Mouse (Mus musculus) adrenal gland, adult 8-10 months (tissue): ENCODE results near the gene Kifc1. TPM values are rescaled to one million over a fixed set of nuclear protein-coding genes. Genes with fewer than 3 reads are reported as not detected.
"Not testable (repeated sequence)": the region's sequence is repeated elsewhere in the genome, so short reads cannot be mapped to it uniquely, and the experiment has no call there.

Experiments
- DNase-seq: peaks from one replicate; pipeline ENCODE4 v3.0.0; 2022
- total RNA-seq, 4 experiments: library from RNA; stranded (reverse); gene quantifications; 2 replicates each; pipeline ENCODE4 v1.2.4; 2022

The Kifc1 gene
- total RNA-seq, 4 experiments from 2014 or later: 1.7 to 3.2 (median 2.6) TPM

GRCm38 (mm10) chr17:33901653-33902052 lies 11.2 kb upstream of the Kifc1 start:
- DNase-seq: no peak

- no peak for DNase-seq
These were observed 10.5 kb upstream of the Kifc1 start for GRCm38 (mm10) chr17:33900989-33901314.

GRCm38 (mm10) chr17:33900281-33900988 lies 10.0 kb upstream of the Kifc1 start:
- DNase-seq: no peak

- no peak for DNase-seq
These were observed 9.2 kb upstream of the Kifc1 start for GRCm38 (mm10) chr17:33899642-33900041.

GRCm38 (mm10) chr17:33898193-33898592 lies 7.7 kb upstream of the Kifc1 start:
- DNase-seq: not testable (repeated sequence)

- DNase-seq: no peak
These were observed 6.8 kb upstream of the Kifc1 start for GRCm38 (mm10) chr17:33897114-33897794.

- DNase-seq: not testable (repeated sequence)
These were observed 2.5 kb upstream of the Kifc1 start for GRCm38 (mm10) chr17:33893011-33893410.

GRCm38 (mm10) chr17:33892429-33892828 lies 2.0 kb upstream of the Kifc1 start:
- no peak for DNase-seq

- not testable (repeated sequence) for DNase-seq
These were observed 1.4 kb upstream of the Kifc1 start for GRCm38 (mm10) chr17:33891892-33892291.

- no peak for DNase-seq
These were observed 896 bp upstream of the Kifc1 start for GRCm38 (mm10) chr17:33891357-33891756.

GRCm38 (mm10) chr17:33889941-33890532 lies 424 bp downstream of the Kifc1 start:
- not testable (repeated sequence) for DNase-seq

GRCm38 (mm10) chr17:33888230-33888629 lies 2.2 kb downstream of the Kifc1 start:
- DNase-seq: not testable (repeated sequence)

- DNase-seq: not testable (repeated sequence)
These were observed 2.7 kb downstream of the Kifc1 start for GRCm38 (mm10) chr17:33887802-33888201.

GRCm38 (mm10) chr17:33884320-33884719 lies 6.1 kb downstream of the Kifc1 start:
- not testable (repeated sequence) for DNase-seq

- DNase-seq: not testable (repeated sequence)
These were observed 14.7 kb downstream of the Kifc1 start for GRCm38 (mm10) chr17:33875797-33876196.

- no peak for DNase-seq
These were observed 16.1 kb downstream of the Kifc1 start for GRCm38 (mm10) chr17:33874411-33874810.

GRCm38 (mm10) chr17:33873537-33873936 lies 16.9 kb downstream of the Kifc1 start, which contains the start of gene Gm7029:
Gene Gm7029, plus strand, starts transcription at chr17:33873837.
- not testable (repeated sequence) for DNase-seq

GRCm38 (mm10) chr17:33865330-33866030 lies 25.0 kb downstream of the Kifc1 start:
- DNase-seq: peak; percentile 40

GRCm38 (mm10) chr17:33857816-33858215 lies 32.6 kb downstream of the Kifc1 start:
- DNase-seq: no peak

GRCm38 (mm10) chr17:33851331-33851730 lies 39.1 kb downstream of the Kifc1 start:
- no peak for DNase-seq

GRCm38 (mm10) chr17:33848139-33848538 lies 42.3 kb downstream of the Kifc1 start:
- DNase-seq: no peak

GRCm38 (mm10) chr17:33844196-33844595 lies 46.3 kb downstream of the Kifc1 start:
- DNase-seq: no peak
